Mouse (Mus musculus) embryonic fibroblast, embryonic 13.5 days (primary cell): ENCODE results near the gene Deaf1. TPM values are rescaled to one million over a fixed set of nuclear protein-coding genes. Genes with fewer than 3 reads are reported as not detected.

ENCODE experiments used
- H3K27ac ChIP-seq: 2 replicates; pipeline ENCODE4 v1.5.1; 2012; ENCODE audit warnings: low read length, control low read depth, inconsistent platforms; ENCODE audit not compliant: insufficient read depth
- H3K4me1 ChIP-seq: 2 replicates; pipeline ENCODE4 v1.6.1; 2011; ENCODE audit warnings: low read length; ENCODE audit not compliant: control insufficient read depth, insufficient read depth
- H3K4me3 ChIP-seq: 2 replicates; pipeline ENCODE4 v1.5.1; 2011; ENCODE audit warnings: mild to moderate bottlenecking, control low read depth, low read length; ENCODE audit not compliant: insufficient read depth
- CTCF ChIP-seq: IDR thresholded peaks from 2 replicates; pipeline ENCODE4 v1.5.1; 2011; ENCODE audit warnings: mild to moderate bottlenecking, control low read depth, low read length, moderate library complexity, borderline replicate concordance; ENCODE audit not compliant: insufficient read depth
- POLR2A ChIP-seq: IDR thresholded peaks from 2 replicates; pipeline ENCODE4 v1.6.1; 2011; ENCODE audit warnings: low read depth, mild to moderate bottlenecking, control low read depth, low read length, moderate library complexity
- polyA plus RNA-seq: library from polyadenylated mRNA; stranded (reverse); fragments of >200 nt; gene quantifications from 2 replicates; pipeline ENCODE4 v1.2.4, GENCODE M21; 2011; ENCODE audit warnings: low read depth; ENCODE audit not compliant: missing spikeins, insufficient read length

Deaf1 gene
- polyA plus RNA-seq, 1 experiment: 37.2 TPM

DNA sequence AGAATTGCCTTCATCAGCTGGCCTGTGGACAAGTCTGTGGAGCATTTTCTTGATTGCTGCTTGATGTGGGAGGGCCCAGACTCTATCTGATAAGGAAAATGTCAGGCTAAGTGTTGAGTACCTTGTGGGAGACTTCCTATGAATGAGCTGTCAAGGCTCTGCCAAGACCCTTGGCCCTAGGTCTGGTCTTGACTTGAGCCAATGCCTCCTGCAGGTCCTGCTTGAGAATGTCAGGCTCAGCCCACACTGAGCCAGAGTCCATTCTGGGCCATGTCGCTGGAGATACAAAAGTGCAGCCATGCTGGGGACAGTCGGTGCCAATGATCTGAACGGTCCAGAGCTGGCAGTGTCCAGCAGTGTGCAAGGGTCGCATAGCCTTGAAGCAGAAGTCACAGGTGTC lies 44.7 kb downstream of the Deaf1 start:
- TF ChIP-seq CTCF (no peak), POLR2A (no peak)

DNA sequence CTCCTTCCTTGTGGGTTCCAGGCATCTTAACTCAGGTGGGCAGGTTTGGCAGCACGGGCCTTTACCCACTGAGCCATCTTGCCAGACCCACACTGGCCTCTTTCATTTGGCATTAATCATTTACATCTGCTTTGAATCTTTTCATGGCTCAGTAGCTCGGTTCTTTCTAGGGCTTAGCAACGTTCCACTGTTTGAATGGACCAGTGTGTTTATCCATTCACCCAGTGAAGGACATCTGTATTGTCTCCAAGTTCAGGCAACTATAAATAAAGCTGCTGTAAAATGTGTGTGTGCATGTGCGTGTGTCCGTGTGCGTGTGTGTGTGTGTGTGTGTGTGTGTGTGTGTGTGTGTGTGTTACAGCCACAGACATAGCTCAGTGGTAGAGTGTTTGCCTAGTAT lies 46.0 kb downstream of the Deaf1 start:
- TF ChIP-seq POLR2A: no peak
- TF ChIP-seq CTCF: no peak
- no peaks in the 10 kb centered on the region for H3K4me1 ChIP-seq
- H3K4me3 ChIP-seq: no peak overlapping the region
- H3K27ac ChIP-seq: no peak overlapping the region

More for the DNA sequence above, 44.7 kb downstream of the Deaf1 start:
- no peak overlapping the region for H3K4me3 ChIP-seq
- H3K4me1 ChIP-seq: no peaks in the 10 kb centered on the region
- H3K27ac ChIP-seq: no peak overlapping the region

DNA sequence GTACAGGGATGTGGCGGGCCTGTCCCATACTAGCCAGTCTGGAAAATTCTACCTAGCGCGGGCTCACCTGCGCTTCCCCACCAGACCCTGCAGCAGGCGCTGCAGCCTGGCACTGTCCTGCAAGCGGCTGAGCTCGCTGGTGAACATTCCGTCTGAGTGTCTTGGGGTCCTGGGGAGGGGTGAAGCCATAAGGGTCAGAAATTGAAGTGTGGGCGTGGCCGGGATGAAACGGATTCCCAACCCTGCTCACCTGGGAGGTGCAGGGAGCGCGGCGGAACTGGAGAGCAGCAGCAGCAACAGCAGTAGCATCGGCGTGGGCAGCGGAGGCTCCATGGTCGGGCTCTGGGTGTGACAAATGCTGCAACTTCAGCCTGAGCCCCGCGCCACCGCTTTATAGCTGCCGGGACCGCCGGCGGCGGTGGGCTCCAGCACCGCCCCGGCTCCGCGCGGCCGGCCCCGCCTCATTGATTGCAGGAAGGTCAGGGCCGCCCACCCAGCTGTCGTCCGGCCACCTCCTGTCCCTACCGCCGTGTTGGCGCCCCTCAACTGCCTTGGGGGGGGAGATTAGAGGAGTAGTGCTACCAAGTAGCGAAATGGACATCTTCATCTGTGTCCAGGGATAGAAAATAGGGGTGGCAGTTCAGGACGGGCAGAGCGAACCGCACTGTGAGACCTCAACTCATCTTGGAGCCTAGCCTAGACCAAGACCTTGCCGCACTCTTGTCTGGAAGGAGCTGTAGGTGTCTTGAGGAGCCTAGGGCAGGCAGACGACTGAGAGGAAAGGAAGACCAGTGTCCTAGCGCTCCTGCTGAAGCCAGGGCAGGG lies 48.5 kb downstream of the Deaf1 start, which contains the start of gene Sct:
TSS of gene Sct (minus strand) at position 368 of the 825 bp plus-strand sequence.
- H3K4me1 ChIP-seq: no peaks in the 10 kb centered on the region
- no peak within 1 kb of the TSS for H3K4me3 ChIP-seq
- no peak within 1 kb of the TSS for H3K27ac ChIP-seq
- TF ChIP-seq POLR2A (no peak), CTCF (0 out of 2 replicates have a peak, but pooled peaks have one; percentile 28)

DNA sequence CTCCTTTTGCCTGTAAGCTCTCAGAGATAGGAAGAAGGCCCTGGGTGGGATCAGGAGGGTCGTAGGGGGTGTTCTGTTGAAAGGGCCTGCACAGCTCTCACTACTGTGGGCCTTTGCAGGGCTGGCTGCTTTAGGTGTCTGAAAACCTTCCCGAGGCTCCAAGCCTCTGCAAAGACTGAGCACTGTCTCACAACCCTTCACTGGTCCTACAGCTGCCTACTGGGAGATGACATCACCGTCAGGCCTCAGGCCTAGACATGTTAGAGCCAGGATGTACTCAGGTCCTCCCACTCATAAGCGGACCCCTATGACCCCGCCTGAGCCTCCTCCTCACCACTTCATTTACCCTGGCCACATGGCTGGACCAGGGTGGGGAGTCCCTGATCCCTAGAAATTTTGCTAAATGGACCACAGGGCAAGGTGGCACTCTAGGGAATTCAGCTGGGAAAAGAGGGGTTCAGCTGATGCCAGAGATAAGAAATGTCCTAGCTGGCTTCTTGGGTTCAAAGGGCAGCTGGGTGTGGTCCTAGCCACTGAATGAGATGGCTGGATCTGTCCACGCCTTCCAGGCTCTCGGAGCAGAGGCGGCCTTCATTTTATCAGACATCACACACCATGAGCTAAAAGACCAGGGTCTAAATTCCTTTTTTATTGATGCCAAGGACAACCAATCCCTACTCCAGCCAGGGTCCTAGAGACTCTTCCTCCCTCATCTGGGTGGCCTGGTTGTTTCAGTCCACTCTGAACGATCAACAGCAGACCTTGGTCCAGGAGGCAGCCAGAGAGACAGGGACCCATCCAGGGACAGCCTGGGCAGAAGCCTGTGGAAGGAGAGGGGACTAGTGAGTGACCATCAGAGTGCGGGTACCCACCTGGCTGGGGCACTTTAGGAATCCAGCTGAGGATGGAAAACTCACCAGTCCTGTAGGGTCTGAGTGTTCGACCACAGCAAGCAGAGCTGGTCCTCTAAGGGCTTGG lies 49.5 kb downstream of the Deaf1 start:
- Histone ChIP-seq H3K4me1 (no peaks in the 10 kb centered on the region), H3K27ac (no peak overlapping the region), H3K4me3 (no peak overlapping the region)
- no peak for TF ChIP-seq POLR2A
- no peak for TF ChIP-seq CTCF

DNA sequence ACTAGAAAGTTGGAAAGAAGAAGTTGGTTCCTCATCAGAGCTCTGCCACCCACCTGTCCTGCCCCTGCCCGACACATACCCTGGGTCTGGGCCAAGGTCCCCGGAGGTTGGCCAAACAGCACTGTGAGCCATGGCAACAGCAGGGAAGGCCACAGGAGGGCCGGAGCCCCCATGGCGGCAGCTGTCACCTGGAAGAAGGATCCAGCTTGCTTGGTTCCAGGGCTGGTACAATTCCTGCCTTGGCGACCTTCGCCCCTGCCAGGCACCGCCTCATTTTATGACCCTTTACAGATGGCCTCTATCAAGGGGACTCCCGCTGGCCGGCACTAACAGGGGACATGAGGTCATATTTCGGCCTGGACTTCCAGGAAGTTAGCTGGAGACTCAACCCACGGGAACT lies 50.9 kb downstream of the Deaf1 start, which contains the start of gene Cdhr5:
TSS of gene Cdhr5 (minus strand) at position 241 of the 400 bp plus-strand sequence.
- Histone ChIP-seq H3K27ac (no peak within 1 kb of the TSS), H3K4me3 (no peak within 1 kb of the TSS), H3K4me1 (no peaks in the 10 kb centered on the region)
- TF ChIP-seq POLR2A: no peak
- TF ChIP-seq CTCF: no peak

DNA sequence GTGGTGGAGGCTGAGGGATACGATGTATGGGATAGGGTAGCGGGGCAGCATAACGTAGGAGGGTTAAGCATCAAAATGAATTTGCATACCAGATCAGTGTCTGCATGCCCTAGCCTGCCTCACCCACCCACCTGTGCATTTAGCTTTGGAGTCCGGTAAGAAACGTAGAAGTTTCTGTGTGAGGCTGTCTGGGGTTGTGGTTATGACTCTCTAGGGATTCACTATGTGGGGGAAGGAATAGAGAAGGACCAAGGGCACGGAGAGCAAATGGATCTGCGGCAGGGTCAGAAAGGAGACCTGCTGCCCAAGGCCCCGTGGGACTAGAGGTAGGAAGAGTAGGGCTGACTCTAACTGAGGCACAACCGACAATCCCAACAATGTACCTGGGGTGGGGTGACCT lies 52.1 kb downstream of the Deaf1 start:
- no peak overlapping the region for H3K4me3 ChIP-seq
- no peaks in the 10 kb centered on the region for H3K4me1 ChIP-seq
- no peak overlapping the region for H3K27ac ChIP-seq
- TF ChIP-seq CTCF (no peak), POLR2A (no peak)

DNA sequence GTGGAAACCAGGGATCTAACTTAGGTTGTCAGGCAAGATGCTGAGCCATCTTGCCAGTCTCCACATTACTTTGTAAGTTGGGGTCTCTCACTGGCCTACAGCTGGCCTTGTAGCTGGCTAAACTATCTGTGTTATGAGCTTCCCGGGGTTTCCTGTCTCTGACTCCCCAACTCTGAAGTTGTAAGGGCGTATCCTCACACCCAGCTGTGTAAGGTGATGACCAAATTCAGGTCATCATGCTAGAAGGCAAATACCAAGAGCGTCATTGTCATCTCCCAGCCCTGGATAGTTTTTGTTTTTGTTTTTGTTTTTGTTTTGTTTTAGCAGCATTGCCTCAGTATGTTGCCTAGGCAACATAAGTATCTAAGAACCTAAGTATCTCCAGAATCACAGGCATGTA lies 56.9 kb downstream of the Deaf1 start:
- TF ChIP-seq CTCF: no peak
- TF ChIP-seq POLR2A: no peak
- Histone ChIP-seq H3K4me3 (no peak overlapping the region), H3K4me1 (no peaks in the 10 kb centered on the region; the same call in 1 of the 2 replicates), H3K27ac (no peak overlapping the region)

DNA sequence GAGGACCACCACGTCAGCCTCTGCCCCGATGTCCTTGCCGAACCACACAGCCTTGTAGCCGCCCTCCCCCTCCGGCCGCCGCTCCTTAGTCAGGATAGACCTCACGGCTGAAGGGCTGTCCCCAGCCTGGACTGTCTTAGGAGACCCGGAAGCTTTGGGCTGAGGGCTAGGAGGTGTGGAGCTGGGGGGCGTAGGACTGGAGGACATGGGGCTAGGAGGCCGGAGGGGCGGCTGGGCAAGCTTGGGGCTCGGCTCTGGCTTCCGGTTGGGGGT lies 58.3 kb downstream of the Deaf1 start:
- TF ChIP-seq CTCF (no peak), POLR2A (no peak)
- Histone ChIP-seq H3K27ac (no peak overlapping the region), H3K4me3 (no peak overlapping the region), H3K4me1 (no peaks in the 10 kb centered on the region; the same call in 1 of the 2 replicates)

DNA sequence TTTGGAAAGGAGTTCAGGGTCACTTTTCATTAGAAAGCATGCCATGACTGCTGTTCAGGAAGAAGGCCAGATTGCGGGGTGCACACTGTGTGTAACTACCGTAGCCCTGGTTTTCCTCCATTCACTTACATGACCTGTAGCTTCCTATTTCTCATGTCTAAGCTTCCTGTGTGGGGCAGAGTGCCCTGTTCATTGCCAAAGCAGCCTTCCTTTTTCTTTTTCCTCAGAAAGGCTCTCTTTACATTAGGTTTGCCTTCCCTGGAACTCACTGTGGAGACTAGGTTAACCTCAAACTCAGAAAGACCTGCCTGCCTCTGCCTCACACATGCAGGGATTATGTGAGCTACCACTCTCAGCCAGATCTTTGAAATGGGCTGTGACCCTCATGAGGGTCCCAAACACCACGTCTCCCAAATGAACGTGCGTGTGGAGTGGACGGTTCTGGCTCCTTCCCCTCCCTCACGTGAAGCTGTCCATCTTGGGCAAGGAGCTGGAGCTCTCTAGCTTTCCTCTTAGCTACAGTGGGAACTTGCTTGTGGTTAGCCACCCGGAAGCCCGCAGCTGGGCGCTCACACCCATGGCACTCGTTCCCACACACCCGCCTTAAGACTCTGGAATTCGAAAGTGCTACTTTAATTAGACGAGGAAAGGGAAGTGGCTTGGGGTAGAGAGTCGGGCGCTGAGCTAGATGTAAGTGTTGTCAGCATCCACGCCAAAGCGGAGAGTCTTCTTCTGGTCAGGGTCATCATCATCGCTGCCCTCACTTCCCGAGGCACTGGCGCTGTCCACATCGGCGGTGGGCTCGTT lies 58.8 kb downstream of the Deaf1 start:
- TF ChIP-seq CTCF (no peak), POLR2A (no peak)
- H3K4me3 ChIP-seq: no peak overlapping the region
- H3K27ac ChIP-seq: no peak overlapping the region
- H3K4me1 ChIP-seq: no peaks in the 10 kb centered on the region; the same call in 1 of the 2 replicates
